Mouse (Mus musculus): ENCODE measurements around the gene Rnf214.

- TF ChIP-seq CTCF (IDR thresholded peaks at IDR 0.05; ENCODE audit: insufficient read depth, low read length) (no peak), POLR2A (IDR thresholded peaks at IDR 0.05; ENCODE audit: borderline replicate concordance, extremely low read depth, low read depth, low read length) (no peak)
Measured at GRCm38 (mm10) chr9:45932571-45933415, 26.1 kb upstream of the Rnf214 start.
